Mouse (Mus musculus) monocyte, adult 5-6 weeks (primary cell): ENCODE measurements around the gene Map3k6. TPM values are rescaled to one million over a fixed set of nuclear protein-coding genes. Genes with fewer than 3 reads are reported as not detected.

Experiments
- ATAC-seq: fragments of 153-309, 156-312 bp; replicated peaks from 2 replicates; pipeline ENCODE4 v1.8.0; 2017; ENCODE audit warnings: mild to moderate bottlenecking; ENCODE audit not compliant: low TSS enrichment, insufficient number of reproducible peaks, severe bottlenecking, poor library complexity, low FRiP score
- total RNA-seq: library from RNA; stranded (forward); fragments of 200-1000, 200-491, 200-594 nt; gene quantifications from 3 replicates; pipeline ENCODE4 v1.2.3, GENCODE M21; 2017

The Map3k6 gene
- total RNA-seq, 1 experiment from 2014 or later: 3.8 TPM

DNA sequence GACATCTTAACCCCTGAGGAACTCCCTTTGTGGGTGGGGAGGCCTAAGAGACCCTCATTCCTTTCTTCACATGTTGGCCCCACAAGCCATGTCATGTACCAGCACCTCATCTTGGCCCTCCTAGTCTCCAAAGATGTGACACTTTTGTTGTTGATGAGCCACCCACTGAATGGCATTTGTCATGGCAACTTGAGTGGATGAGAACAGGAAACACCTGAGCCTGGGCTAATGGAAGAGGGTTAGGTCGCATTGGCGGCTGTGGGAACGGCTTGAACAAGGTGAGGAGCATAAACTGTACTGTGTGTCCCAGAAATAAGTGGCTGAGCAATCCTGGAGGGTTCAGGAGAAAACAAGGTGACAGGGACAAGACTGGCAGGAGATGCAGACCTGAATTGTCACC, 28.3 kb downstream of the Map3k6 start:
- no peak for ATAC-seq

DNA sequence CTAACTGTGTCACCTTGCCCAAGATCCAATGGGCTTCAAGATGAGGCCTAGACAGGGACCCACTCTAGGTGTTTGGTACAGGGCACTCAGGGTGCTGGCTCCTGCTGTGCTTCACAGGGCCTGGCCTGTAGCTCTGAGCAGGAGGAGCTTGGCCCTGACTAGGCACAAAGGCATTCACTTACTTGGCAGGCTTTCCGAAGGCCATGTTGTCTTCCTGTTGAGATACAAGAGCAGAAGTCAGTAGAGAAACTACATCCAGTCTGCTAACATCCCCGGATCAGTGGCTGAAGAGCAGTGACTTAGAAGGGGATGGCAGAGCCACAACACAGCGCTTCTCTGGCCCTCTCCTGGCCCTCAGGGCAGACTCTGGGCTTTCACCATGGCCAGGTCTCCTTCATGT, 29.0 kb downstream of the Map3k6 start:
- no peak for ATAC-seq

DNA sequence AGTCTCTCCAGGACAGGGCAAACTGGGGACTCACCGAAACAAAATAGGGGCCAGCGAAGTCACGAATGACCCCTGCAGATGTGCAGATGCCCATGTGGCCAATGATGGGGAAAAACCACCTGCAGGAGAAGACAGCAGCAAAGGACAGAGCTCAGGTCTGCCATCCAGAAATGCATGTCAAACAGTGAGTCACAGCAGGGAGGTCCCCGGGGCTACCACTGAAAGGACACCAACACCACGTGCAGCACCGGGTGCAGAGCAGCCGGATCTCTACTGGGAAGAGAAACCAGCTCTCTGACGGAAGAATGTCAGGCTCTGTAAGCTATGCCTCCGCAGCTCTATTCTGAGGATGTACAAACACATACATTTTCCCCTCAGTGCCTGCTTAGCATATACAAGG, 30.3 kb downstream of the Map3k6 start:
- ATAC-seq: no peak

DNA sequence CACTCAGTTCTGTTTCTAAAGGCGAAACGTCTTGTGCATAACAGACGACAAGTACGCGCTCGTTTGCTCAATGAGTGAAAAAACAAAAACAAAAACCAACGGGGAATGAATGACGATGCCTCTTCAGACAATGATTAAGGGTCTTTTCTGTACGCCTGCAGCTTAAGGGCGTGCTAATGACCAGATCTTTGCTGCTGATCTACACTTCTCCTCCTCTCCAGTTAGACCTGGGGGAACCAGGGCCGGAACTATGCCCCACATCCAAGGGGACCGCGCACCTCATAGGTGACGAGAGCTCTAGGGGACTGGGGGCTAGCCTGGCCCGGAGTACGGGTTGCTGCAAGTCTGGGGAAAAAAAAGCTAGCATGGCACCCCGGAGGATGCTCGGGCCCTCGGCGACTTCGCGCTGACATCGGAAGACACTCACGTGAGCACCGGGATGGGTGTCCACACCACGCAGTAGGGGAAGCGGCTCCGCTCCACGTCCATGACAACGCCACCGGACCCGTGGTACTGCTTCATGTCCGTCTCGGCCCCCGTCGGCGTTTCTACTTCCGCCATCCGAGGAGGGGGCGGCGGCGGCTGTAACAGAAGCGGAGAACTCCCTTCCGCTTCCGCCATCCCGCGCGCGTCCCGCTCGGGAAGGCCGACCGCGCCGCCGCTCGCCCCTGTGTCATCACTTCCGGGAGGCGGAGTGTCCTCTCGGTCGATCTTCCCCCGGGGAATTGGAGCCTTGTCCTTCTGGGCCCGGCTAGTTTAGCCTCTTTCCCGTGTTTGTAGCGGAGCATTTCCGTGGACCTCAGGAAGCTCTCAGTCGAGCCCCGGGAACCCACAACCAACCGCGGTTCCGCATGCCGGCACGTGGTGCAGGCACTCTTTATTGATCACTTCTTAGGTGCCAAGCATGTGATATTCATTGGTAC, 36.7 kb downstream of the Map3k6 start, which contains the start of gene Tmem222:
Gene Tmem222 (minus strand): TSS at position 689 of the 923 bp plus-strand sequence.
- ATAC-seq: peak; percentile 95

DNA sequence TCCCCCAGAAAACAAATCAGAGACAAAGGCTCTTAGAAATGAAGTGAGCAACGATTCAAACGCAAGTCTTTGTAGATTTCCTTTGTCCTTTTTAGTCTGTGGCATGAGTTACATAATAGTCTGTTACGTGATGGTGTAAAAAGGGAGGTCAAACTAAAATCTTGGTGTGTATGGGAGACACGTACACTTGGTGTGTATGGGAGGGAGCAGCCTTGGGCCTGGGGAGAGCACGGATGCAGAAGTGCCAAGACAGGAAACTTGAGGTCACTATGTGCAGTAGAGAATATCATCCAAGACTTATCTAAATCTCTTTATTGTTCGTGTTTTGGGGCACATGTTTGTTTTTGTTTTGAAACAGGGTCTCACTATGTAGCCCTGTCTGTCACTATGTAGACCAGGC, 37.4 kb downstream of the Map3k6 start:
- ATAC-seq: no peak

DNA sequence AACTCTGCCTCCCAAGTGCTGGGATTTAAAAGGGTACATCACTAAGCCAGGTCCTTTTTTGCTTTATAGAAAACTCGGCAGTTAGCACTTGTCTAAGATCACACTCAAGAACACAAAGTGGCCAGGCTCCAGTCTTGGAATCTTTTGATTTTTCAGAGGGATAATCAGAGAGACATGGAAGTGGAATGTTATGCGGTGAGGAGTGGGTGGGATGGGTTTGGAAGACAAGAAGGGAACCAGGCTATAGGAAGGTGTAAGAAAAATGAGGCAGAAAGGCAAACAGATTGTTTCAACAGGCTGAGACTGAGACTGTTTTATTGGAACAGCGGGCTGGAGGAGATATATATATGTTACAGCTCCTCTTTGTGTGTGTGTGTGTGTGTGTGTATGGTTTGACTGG, 37.9 kb downstream of the Map3k6 start:
- ATAC-seq: no peak

DNA sequence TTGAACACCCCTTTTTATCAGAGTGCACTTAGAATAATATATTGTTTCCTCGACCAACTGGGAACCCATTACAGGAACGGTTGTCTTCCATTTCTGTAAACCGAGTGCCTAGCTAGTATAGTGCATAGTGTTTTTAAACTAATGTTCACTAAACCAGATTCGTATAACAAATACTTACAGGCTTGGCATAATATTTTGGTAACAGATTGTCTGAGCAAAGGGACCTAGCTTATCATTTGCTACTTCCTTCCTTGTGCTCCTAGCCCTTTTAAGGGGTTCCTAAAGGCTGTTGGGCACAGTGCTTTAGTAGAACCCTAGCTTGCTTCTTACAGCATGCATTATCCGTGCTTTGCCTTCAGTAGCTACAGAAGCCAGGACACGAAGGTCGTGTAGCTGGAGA, 40.9 kb downstream of the Map3k6 start:
- no peak for ATAC-seq

DNA sequence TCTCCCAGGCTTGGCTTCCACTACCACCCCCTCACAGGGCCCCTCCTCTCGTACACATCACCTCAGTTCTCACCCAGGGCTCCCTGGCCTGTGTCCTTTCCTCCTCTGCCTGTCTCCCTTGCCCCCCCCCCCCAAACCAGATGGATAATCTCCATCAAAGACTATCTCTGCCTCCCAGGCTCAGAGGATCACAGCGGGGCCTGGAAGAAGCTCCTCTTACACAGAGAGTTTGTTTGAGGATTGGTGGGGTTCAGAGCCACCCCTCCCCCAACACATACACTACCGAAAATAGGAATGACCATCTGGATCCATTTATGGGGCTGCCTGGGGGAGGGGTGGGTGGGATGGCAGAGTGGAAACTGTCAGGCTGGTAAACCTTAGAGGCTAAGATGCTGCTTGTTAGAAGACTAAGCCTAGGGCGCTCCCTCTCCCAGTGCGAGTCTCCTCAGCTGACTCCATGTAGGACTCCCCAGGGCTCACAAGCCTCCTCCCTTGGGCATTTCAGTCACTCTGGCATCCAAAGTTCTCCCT, 41.4 kb downstream of the Map3k6 start:
- no peak for ATAC-seq

DNA sequence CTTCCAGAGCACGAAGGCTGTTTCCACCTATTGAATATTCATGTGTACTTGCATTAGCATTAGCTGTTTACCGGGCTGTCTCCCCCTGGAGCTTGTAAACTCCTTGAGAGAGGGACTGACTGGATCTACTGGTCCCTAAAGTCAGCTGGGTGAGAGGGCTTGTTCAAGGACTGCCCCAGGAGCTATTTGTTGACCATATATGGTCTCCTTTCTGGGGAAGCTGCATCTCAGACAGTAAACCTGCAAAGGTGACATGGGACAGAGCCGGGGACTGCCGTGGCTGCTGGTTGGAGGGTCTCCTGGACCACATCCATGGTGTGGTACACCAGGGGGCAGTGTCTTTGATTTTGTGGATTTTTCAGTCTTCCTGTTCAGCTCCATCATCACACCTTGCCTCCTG, 42.0 kb downstream of the Map3k6 start:
- no peak for ATAC-seq

DNA sequence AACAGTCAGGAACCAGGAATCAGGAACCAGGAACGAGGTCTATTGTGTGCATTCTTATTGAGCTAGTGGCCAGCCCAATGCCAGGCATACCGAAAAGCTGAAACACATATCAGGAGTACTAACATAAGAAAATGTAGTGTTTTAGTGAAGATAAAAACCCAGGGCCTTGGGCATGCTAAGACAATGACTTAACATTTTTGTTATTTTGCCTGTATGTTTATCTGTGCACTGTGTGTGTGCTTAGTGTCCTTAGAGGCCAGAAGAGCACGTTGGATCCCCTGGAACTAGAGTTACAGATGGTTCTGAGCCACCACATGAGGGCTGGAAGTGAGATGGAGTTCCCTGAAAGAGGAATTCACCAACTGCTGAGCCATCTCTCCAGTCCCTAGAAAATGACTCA, 44.7 kb downstream of the Map3k6 start:
- no peak for ATAC-seq

DNA sequence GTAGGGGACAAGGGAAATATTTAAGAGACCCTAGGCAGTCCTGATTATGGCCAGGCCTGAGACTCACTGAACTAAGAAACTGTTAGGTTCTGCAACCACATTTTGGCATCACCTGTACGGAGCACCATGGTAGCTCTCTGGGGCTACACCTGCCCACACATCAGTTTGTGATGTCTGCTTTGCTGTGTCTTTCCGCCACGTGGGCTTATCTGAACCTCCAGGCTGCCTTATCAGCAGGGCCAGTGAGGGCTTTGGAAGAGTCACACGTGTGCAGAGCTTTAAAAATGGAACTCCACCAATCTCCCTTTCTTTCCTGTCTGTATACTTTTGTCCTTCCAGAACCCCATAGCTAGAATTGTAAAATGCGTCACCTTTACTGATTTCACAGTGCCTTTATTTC, 45.3 kb downstream of the Map3k6 start:
- no peak for ATAC-seq

DNA sequence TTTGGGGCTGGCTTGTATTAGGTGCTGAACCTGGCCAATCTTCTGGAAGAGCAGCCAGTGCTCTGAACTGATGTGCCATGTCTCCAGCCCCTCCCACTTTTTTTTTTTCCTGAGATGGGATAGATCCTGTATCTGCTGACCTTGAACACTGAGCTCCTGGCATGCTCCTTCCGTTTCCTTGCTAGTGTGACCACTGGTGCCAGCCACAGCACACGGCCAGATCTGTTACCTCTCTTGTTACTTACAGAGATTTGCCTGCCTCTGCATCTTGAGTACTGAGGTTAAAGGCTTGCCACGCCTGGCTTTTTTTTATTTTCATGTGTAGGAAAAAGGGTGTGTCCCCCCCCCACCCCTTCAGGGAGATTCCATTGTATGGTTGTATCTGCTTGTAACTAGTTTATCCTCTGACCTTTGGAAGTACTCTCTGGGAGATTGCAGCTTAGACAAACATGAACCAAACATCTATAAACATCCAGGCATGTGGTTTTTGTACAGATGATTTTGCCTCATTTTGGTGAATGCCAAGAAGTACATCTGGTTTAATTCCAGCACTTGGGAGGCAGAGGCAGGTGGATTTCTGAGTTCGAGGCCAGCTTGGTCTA, 46.0 kb downstream of the Map3k6 start:
- no peak for ATAC-seq

DNA sequence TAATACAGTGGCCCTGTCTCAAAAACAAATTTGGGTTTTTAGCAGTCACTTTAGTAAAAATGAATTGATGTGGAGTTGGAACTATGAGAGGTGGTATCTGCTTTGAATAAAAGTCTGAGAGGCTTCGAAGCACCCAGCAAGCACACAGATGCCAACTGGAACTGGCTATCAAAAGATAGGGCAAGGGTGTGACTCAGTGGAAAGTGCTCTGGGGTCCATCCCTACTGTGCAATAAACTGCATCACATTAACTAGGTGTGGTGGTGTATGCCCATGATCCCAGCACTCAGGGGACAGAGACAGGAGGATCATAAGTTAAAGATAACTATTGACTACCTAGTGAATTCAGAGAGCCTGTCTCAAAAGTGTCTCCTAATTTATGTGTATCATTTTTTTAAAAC, 50.6 kb downstream of the Map3k6 start:
- ATAC-seq: no peak

DNA sequence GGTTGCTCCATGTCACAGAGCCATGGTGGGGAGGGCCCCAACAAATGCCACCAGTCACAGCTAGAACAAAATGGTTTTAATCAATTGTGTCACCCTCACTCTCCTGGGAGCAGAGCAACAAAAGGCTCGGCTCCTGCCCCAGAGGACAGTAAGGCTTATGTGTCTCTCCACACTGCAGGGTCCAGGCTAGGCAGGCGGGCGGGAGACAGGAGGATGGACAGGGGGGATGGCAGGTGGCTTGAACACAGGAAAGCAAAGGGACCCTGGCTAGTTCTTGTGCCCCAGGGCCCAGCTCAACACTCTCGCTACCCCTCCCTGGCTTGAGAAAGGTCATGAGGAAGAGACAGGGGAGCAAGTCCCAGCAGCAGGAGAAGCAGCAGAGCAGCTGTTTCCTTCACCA, 51.8 kb downstream of the Map3k6 start:
- ATAC-seq: no peak

DNA sequence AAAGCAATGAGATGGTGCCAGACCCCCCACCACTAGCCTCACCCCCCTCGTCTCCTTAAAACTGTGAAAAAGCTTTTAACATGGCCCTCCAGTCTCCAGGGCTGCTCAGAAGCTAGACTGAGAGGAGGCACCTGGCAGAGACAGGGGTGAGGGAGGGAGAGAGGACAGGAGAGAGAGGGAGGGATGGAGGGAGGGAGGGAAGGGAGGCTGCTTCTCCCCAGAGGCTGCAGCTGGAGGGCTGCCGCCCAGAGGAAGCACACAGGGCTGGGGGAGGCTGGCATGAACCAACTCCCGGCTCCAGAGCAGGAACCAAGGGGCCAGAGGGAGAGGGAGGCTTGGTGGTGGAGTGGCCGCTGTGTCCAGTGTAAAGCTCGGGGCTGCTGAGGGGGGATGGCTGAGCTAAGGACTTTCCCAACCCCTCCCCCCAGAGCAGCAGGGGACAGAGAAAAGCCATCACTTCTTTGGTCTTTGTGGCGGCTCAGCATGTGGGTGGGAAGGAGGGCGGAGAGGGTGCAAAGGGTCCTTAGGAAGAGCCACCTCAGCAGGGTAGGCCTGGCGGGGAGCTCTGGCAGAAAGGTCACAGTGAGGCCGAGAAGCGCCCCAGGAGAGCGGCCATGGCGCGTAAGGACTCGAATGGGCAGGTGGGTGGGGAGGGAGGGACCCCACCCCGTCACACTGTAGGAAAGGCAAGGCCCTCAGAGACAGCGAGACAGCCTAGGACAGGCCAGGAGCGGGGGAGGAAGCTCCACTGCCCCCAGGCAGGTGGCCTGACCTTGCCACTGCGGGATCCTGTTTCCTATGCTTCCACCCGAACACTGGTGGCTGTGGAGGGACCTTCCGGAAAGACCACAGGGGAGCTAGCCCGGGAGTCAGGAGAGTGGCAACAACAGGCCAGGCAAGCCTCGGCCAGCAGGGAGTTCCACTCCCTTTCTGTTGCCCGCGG, 52.6 kb downstream of the Map3k6 start:
- ATAC-seq: no peak

DNA sequence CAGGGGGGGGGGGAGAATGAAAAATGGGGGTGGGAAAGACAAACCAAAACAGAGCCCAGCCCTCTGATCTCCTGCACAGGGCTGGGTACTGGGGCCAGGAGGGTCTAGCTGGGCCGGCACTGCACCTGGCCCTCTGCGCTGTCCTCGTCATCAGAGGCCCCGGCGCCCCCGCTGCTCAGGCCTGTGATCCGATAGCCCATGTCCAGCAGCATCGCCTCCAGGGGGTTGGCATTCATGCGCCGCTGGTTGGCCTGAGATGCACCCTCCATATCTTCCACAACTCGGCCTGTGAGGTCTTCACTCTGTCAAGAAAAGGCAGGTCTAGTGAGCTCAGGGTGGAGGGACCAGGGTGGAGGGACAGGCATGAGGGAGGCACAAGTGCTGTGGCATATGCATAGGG, 53.5 kb downstream of the Map3k6 start:
- ATAC-seq: no peak

DNA sequence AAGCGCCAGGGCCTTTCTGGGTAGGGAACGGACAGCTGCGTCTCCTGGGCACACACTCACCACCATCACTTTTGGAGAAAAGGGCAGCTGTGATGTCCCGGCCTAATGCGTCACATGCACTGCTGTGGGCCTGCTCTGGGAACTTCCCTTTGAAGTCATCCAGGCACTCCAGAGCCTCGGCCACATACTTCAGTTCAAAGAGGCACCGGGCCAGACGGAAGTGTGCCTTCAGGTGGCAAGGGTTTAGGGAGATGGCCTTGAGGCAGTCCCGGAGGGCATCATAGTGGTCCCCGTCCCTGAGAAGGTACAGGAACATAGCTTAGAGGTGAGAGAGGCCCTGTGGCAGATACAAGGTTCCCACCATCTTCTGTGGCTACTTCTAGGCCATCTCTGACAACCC, 56.7 kb downstream of the Map3k6 start:
- no peak for ATAC-seq

DNA sequence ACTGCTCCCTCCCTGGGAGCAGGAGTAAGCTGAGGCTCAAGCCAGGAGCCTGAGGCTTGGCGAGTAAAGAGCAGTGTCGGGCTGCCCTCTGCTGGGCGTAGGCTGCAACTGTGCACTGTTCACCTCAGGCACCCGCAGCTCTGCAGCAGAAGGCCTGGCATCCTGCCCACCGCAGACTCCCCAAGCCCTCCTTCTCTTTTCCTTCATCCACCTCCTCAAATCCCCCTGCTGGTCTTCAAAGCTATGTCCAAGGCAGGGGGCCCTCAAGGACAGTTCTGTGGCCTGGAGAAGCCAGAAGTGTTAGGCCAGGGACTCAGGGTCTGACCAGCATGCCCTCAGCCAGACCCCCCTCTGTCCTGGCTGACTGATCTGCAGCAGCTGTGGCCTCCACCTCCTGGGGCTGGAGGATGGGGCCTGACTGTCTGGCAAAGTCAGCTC, 57.2 kb downstream of the Map3k6 start:
- peak; percentile 58; the same call in 1 of the 2 replicates for ATAC-seq
